Mouse (Mus musculus): ENCODE data around the gene Kif16b.

Kif16b gene

DNA sequence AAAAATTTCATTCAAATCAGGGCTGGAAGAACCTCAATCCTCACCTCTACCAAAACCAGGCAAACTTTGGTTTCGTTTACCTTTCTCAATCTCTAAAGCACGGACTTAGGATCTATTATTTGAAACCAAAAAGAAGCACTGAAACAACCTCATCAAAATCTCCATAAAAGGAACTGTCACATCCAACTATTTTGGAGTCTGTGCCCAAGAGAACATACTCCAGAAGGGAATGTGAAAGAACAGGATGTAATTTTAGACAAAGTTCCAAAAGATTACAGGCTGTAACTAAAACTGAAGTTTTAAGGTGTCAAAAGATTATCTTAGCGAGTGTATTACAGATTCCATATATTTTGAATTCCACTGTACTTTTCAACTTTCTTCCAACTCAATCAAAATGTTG lies 232.9 kb downstream of the Kif16b start:
- no peak for DNase-seq (ENCODE audit: low read depth, low spot score)

DNA sequence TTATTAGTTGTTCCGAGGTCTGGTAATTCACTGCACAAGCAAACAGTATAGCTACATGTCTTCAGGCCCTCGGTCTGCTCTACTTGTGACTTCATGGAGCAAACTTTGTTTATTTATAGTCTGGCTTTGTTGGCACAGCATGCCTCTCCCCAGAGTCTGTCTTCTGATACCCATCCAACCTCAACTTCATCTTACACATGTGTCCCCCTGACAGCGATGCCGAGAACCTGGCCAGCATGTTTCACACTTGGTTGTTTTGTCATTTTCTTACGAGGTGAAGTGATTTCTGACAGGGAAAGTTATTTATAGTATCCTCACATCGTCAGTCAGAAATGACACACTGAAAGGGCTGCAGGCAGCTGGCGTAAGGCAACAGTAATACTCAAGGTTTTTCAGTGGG lies 249.7 kb downstream of the Kif16b start:
- no peak for DNase-seq (ENCODE audit: low read depth, low spot score)

GRCm38 (mm10) chr2:142648023-142648453 lies 253.3 kb downstream of the Kif16b start:
- no peak for DNase-seq (ENCODE audit: low read depth, low spot score)

- DNase-seq (ENCODE audit: low read depth, low spot score): no peak
Observed at GRCm38 (mm10) chr2:142646863-142647262, 254.5 kb downstream of the Kif16b start.

- DNase-seq (ENCODE audit: low read depth, low spot score): no peak
Observed at GRCm38 (mm10) chr2:142641766-142642165, 259.6 kb downstream of the Kif16b start.

DNA sequence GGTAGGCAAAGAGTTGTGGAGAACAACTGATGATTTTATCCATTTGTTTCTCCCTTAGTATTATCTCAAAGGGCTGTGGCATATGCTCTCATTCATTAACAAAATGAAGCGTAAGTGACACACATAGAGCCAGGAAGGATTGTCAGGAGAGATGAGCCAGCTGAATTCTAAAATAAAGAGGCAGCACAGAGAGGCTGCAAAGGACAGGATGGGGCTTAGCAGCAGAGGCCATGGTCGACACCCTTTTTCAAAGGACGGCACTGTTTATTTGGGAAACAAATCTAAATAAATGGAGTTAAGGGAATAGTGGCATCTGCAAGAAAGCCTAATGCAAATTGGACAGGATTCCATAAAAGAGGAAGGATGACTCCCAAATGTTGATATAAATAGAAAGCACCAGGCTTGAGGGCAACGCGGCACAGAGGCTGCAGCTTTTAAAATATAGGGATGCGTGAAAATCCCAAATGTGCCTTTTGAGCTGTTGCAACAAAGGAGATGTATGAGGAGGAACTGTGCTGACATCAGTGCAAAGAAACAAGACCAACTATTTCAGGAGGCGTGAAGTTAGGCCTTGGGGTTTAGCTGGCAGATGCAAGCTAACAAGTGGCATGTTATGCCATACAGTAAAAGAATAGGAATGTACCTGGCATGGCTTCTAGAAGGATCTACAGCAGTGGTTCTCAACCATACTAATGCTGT lies 265.6 kb downstream of the Kif16b start:
- DNase-seq (ENCODE audit: low read depth, low spot score): no peak

DNA sequence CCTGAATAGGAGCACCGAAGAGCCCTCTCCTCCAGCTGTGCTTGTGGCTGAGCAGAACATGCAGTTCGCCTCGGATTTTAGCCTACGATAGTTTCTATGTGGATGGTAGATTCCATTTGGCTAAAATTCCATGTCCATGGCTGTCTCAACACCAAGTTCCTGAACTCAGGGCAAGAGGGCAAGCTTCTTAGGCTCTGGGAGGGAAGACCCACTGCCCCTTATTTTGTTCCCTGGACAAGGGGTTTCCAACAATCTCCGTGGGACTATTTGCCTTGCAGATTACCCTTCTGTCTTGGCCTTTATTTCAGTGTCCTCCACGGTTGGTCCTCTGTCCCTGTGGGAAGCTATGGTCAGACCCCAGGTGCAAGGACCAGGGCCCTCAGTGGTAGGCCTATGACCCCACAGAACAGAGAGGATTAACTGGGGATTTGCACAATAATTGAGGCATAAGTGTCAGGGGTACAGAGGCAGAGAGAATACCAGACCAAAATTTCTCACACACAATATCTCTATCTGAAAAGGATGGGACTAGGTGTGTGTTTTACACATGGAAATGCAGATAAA lies 267.3 kb downstream of the Kif16b start:
- no peak for DNase-seq (ENCODE audit: low read depth, low spot score)

- DNase-seq (ENCODE audit: low read depth, low spot score): no peak
Observed at GRCm38 (mm10) chr2:142629523-142630312, 271.6 kb downstream of the Kif16b start.

DNA sequence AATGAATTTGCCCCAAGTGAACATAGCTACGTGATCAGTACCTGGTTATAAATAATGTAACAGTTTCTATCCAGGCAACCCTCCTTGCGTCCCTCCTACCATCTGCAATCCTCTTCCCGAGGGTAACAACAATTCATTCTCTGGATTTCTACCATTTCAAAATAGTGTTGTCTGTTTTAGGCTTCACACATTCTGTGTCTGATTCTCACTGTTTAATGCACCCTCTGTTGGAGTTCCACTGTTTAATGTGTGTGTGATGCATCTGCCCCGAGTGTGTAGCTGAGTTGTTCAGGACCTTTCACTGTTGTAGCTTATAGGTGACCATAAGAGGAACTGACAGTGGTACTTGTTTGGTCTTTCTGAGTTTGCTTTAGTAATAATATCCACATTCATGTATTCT lies 275.6 kb downstream of the Kif16b start:
- DNase-seq (ENCODE audit: low read depth, low spot score): no peak

DNA sequence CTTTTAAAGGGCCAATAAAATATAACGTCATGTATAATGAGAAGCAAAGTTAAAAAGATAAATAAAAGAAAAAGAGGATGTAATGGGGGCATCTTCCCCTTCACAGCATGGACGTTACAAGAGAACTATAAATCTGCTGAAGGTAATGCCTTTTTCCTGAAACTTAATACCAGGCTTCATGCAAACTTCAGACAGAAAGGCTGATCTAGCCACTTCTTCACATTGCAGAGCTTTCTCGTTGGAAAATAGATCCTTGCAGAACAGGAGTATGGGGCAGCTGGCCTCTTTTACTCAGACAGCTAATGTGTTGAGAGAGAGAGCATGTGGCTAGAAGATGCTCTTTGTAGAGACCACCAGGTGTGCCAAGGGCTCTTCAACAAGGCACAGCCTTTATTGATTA lies 276.2 kb downstream of the Kif16b start:
- DNase-seq (ENCODE audit: low read depth, low spot score): no peak

DNA sequence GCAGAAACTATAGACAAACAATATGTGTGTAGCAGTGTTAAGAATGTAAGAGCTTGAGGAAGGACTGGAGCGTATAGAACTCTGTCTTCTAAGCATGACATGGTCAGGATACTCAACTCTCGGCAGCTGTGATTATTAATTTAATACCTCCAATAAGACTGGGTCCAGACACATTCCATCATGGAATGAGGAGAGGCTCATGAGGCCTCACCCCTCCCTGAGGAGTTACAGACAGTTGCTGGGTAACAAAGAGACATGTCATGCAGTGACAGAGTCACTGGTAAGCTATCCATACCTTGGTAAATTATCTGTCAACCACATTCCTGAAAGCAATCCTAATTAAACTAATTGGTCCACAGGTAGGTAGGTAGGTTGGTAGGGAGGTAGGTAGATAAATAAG lies 277.1 kb downstream of the Kif16b start:
- DNase-seq (ENCODE audit: low read depth, low spot score): no peak

- no peak for DNase-seq (ENCODE audit: low read depth, low spot score)
Observed at GRCm38 (mm10) chr2:142621152-142621551, 280.2 kb downstream of the Kif16b start.

GRCm38 (mm10) chr2:142619926-142620325 lies 281.4 kb downstream of the Kif16b start:
- DNase-seq (ENCODE audit: low read depth, low spot score): no peak

DNA sequence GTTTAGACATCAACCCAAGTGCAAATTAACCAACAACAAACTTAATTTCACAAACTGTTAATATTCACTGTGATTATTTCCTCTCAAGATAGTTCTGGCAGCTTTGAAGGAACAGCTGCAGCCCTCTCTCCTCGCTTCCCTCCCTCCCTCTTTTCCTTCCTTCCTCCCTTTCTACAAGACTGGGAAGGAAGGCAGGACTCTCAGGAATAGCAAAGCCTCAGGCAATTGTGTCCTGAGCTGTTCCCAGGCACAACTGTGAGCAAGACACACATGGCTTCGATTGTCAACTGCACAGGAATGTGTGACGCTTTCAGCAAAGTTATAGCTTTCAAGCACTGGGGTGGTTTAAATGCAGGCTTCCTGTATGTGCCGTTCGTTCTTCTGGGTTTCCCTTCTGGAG lies 286.8 kb downstream of the Kif16b start:
- no peak for DNase-seq (ENCODE audit: low read depth, low spot score)

- DNase-seq (ENCODE audit: low read depth, low spot score): no peak
Observed at GRCm38 (mm10) chr2:142612359-142612953, 288.9 kb downstream of the Kif16b start.

- no peak for DNase-seq (ENCODE audit: low read depth, low spot score)
Observed at GRCm38 (mm10) chr2:142611113-142611512, 290.2 kb downstream of the Kif16b start.

GRCm38 (mm10) chr2:142610206-142610605 lies 291.1 kb downstream of the Kif16b start:
- DNase-seq (ENCODE audit: low read depth, low spot score): no peak

GRCm38 (mm10) chr2:142608778-142609177 lies 292.6 kb downstream of the Kif16b start:
- DNase-seq (ENCODE audit: low read depth, low spot score): no peak

GRCm38 (mm10) chr2:142604762-142605161 lies 296.6 kb downstream of the Kif16b start:
- no peak for DNase-seq (ENCODE audit: low read depth, low spot score)

GRCm38 (mm10) chr2:142603210-142603609 lies 298.1 kb downstream of the Kif16b start:
- no peak for DNase-seq (ENCODE audit: low read depth, low spot score)

- no peak for DNase-seq (ENCODE audit: low read depth, low spot score)
Observed at GRCm38 (mm10) chr2:142599235-142599634, 302.1 kb downstream of the Kif16b start.

All from c-Kit-negative CD71-positive TER-119-positive erythroid progenitor cells, embryonic 14.5 days (primary cell).